Mouse (Mus musculus) Patski (cell line): ENCODE measurements around the gene Tbr1. TPM values are rescaled to one million over a fixed set of nuclear protein-coding genes. Genes with fewer than 3 reads are reported as not detected.

Experiments
- ATAC-seq: fragments of 100-300 bp; one replicate; pipeline ENCODE4 v1.8.0; 2021
- CTCF ChIA-PET: fragments of 350-600 bp; sonication (Branson Sonifier 250); formaldehyde crosslinking; loops from one replicate; lab custom pipeline; 2022; ENCODE audit warnings: inconsistent platforms; lab: Charles Lee
- POLR2A ChIA-PET: fragments of 350-600 bp; sonication (Branson Sonifier 250); formaldehyde crosslinking; loops from one replicate; lab custom pipeline; 2022; ENCODE audit warnings: antibody characterized with exemption, inconsistent platforms; lab: Charles Lee
- DNase-seq: peaks from one replicate; pipeline ENCODE4 v3.0.0-alpha.2; 2011; ENCODE audit warnings: low read depth, low spot score
- H3K27me3 ChIP-seq: fragments of 371-371 bp; one replicate; pipeline ENCODE4 v1.5.1; 2021
- CTCF ChIP-seq: fragments of 100-300 bp; IDR thresholded peaks from one replicate; pipeline ENCODE4 v1.5.1; 2021
- in situ Hi-C: fragments of 300-500 bp; cut with MboI; formaldehyde crosslinking; loops from 3 replicates; pipeline ENCODE4 v1.11.1; 2018; ENCODE audit warnings: low pct_unique_long_range_greater_than_20kb, mixed read lengths
- polyA plus RNA-seq: library from polyadenylated mRNA; unstranded; gene quantifications from one replicate; pipeline ENCODE4 v1.2.3, GENCODE M21; 2021

Gene Tbr1
- polyA plus RNA-seq, 1 experiment from 2014 or later = 0.01 TPM

DNA sequence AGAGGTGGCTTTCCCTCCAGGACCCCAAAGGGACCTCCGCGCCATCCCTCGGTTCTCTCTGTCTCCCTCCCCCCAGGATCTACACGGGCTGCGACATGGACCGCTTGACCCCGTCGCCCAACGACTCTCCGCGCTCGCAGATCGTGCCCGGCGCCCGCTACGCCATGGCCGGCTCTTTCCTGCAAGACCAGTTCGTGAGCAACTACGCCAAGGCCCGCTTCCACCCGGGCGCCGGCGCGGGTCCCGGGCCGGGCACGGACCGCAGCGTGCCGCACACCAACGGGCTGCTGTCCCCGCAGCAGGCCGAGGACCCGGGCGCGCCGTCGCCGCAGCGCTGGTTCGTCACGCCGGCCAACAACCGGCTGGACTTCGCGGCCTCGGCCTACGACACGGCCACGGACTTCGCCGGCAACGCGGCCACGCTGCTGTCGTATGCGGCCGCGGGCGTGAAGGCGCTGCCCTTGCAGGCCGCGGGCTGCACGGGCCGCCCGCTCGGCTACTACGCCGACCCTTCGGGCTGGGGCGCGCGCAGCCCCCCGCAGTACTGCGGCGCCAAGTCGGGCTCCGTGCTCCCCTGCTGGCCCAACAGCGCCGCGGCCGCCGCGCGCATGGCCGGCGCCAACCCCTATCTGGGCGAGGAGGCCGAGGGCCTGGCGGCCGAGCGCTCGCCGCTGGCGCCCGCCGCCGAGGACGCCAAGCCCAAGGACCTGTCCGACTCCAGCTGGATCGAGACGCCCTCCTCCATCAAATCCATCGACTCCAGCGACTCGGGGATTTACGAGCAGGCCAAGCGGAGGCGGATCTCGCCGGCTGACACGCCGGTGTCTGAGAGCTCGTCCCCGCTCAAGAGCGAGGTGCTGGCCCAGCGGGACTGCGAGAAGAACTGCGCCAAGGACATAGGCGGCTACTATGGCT, 9.0 kb downstream of the Tbr1 start:
- TF ChIP-seq CTCF = no peak
- H3K27me3 ChIP-seq = peaks cover 3% of the 10 kb centered on the region
- ATAC-seq (no peak), DNase-seq (no peak)
- in situ Hi-C loops = no loop called here
- POLR2A ChIA-PET = no interaction called here
- CTCF ChIA-PET = no interaction called here

DNA sequence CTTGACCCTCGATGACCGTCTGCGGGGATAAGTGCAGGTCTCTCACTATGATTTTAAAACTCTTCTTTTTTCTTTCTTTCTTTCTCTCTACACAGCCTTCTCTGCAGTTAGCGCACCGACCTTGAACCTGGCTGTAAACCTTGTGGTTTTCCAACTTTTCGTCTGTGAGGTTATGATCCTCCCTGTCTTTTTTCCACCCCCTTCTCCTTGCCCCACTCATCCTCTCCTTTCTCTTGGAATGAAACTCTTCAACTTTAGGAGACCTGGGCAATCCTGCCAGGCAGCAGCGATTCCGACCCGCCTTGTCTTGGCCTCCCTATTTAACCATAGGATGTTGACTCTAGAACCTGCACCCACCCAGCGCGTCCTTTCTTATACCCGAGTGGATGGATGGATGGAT, 9.8 kb downstream of the Tbr1 start:
- CTCF ChIA-PET = no interaction called here
- TF ChIP-seq CTCF = no peak
- in situ Hi-C loops = no loop called here
- POLR2A ChIA-PET = no interaction called here
- H3K27me3 ChIP-seq = peaks cover 4% of the 10 kb centered on the region
- no peak for ATAC-seq
- DNase-seq = no peak

DNA sequence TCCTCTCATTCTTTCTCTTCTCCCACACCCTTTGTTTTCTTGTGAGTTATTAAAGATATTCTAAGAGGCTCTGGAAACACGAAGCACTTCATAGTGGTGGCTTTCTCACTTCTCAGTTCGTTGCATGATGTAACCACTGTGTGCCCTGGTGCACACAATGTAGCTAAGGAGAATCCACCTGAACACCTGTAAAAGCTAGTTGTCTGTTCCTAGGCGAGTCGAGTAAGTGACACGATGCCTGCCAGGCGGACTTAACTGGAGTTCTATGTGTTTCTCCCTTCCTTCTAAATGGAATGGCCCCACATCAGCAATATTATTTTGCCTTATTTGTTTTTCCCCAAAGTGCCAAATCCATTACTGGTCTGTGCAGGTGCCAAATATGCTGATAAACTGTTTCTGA, 10.4 kb downstream of the Tbr1 start:
- POLR2A ChIA-PET = no interaction called here
- in situ Hi-C loops = no loop called here
- TF ChIP-seq CTCF = no peak
- CTCF ChIA-PET = no interaction called here
- ATAC-seq (no peak), DNase-seq (no peak)
- H3K27me3 ChIP-seq = peaks cover 7% of the 10 kb centered on the region

DNA sequence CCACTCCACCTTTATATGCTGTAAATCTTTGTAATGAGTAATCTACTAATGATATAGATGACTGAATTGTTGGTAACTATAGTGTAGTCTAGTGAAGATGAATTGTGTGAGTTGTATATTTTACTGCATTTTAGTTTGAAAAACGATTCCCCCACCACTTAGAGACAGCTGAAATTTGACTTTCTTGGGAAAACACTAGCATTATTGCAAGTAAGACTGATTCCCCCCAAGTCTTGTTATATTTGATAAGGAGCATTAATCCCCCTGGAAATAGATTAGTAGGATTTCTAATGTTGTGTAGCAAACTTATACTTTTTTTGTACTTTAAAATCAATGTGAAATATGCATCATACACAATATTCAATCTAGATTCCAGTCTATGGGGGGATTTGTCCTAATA, 10.8 kb downstream of the Tbr1 start:
- TF ChIP-seq CTCF = no peak
- ATAC-seq (no peak), DNase-seq (no peak)
- CTCF ChIA-PET = no interaction called here
- POLR2A ChIA-PET = no interaction called here
- in situ Hi-C loops = no loop called here
- H3K27me3 ChIP-seq = peaks cover 10% of the 10 kb centered on the region

DNA sequence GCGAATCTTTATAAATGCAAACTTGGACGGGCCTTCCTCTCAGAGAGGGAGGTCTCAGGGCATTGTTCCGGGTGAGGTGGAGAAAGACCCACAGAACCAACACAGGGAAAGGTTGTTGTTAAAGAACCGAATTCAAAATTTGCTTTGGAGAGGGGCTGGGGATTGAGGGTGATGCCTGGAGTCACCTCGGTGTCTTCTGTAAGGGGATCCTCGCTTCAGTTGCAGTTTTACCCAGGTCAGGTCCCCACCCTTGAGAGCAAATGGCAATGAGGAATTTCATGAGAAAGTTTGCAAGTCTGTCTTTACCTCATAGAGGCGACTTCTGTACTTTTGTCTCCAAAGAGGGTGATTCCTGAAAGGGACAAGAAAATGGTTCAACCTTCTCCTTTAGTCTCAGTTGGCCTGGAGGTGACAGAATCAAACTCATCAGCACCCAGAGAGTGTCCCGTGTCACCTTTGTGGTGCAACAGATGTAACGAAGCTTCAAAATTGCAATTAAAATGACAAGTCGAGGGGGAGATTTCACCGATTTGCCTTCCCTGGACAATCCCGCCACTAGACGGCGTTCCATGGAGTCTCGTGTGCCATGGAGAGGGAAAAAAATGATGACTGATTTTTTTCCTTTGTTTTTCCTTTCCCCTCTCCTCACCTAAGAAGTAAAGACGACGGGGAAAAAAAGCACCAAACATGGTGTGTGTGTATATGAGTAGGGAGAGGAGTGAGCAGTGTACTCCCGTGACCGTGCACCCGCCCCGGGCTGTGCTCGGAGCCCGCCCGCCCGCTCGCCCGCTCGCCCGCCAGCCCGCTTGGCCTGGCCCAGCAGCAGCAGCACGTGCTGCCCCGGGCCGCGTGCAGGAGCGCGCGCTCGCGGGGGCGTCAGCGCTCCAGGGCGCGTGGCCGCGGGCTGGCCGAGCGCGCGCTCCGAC, 12.1 kb downstream of the Tbr1 start:
- TF ChIP-seq CTCF = peak; percentile 62
- H3K27me3 ChIP-seq = peaks cover 11% of the 10 kb centered on the region
- in situ Hi-C loops = no loop called here
- DNase-seq (no peak), ATAC-seq (peak; percentile 60)
- ChIA-PET CTCF (no interaction called here), POLR2A (interaction anchor here (0.5 kb wide), 1 partner anchor 1805 kb away, joined by 3 read pairs; no protein-coding TSS in a partner anchor)

DNA sequence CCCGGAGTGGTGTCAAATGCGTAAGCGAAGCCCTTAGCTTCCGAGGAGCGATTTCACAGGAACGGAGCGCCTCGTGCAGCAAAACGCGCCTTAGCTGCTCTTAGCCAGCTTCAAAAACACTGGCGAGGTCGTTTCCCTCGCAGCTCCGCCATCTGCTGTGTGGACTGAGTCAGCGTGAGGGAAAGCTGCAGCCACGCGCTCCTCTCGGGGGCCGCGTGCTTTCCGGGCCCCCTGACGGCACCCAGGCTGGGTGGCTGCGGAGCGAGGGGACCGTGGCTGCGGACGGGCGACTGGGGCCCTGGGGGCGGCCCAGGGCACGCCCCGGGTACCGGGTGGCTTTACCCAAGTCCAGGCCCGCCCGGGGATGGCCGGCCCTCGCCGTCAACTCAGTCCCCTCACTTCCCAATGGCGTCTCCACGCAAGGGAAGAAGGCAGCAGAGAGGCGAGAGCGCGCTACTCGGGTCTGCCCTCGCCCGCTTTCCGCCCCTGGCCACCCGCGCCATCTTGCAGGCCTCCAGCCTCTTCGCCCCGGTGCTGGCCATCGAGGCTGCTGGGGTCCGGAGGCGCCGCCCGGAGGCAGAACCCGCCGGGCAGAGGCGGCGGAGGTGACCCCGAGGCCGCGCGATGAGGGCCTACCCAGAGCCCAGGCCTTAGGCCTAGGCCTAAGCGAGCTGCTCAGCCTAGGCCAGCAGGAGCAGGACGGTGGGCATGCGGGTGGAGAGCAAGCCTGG, 13.0 kb downstream of the Tbr1 start:
- TF ChIP-seq CTCF = no peak
- POLR2A ChIA-PET = no interaction called here

DNA sequence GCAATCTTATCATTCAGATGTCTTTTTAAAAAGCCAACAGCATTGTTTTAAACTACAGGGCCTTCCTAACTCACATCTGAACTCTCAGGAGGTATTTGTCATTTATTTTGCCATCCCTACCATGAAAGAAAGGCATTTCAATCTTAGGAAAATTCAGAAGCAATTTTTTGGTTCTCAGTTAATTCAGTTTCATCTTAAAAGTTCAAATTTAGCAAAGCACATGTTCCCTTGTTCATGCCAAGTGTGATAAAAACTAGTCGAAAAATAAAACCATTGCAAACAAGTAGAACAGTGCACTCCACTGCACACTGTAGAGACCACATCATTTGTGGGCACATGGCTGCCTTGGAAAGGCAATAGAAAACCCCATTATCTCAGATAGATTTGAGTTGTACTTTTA, 15.5 kb downstream of the Tbr1 start:
- TF ChIP-seq CTCF = no peak
- CTCF ChIA-PET = no interaction called here
- H3K27me3 ChIP-seq = peaks cover 27% of the 10 kb centered on the region
- DNase-seq = no peak
- no peak for ATAC-seq
- in situ Hi-C loops = no loop called here
- POLR2A ChIA-PET = no interaction called here

More for the DNA sequence above, 13.0 kb downstream of the Tbr1 start:
- DNase-seq = no peak
- in situ Hi-C loops = no loop called here
- H3K27me3 ChIP-seq = peaks cover 17% of the 10 kb centered on the region
- peak; percentile 31 for ATAC-seq
- CTCF ChIA-PET = no interaction called here

DNA sequence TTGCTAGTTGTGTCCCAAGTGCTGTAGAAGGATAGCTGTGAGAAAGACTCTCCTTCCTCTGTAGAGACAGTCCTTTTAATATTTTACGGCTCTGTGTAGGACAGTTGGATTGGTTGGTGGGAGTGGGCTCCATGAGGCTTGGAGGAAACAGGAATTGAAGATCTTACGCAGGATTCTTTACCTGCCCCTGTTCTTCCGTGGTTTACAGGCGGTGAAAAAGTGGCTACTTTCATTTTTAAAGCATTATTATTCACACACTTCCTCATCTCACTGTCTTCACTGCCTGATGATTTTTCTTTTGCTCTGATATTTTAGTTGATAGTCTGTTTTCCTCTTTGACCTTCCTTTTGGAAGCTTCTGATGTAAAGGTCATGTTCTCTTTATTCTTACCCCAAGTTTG, 17.5 kb downstream of the Tbr1 start:
- TF ChIP-seq CTCF = no peak
- POLR2A ChIA-PET = no interaction called here
- DNase-seq (no peak), ATAC-seq (no peak)
- peaks cover 41% of the 10 kb centered on the region for H3K27me3 ChIP-seq
- CTCF ChIA-PET = no interaction called here
- in situ Hi-C loops = no loop called here

DNA sequence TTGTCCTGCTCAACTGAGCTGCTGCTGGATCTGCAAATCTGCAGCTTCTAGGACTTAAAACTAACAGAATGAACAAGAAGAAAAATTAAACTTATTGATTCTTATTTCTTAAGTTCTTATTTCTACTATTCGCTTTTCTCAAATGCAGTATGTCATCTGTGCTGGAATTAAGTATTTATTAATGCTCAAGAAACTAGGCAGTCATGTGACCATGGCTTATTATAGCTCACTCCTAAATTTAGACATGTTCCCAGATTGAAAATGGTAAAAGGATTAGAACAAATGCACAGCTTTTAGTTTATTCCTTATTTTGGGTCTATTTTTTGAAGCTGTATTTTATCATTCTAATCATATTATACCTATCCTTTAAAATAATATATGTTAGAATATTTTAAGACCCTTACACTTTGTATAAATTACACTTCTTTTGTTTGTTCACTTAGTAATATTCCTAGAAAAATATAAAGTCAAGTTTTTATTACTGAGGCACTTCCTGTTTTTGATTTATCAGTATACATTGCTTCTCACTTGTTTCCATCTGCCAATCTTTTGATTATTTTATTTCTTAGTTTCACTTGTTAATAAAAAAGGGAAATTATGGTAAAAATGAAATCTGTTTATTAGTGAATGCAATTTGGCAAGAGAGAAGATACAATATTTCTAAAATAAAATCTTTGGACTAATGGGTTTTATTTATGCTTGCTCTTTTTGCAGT, 20.9 kb downstream of the Tbr1 start:
- ChIA-PET POLR2A (no interaction called here), CTCF (no interaction called here)
- H3K27me3 ChIP-seq = peaks cover 53% of the 10 kb centered on the region
- no peak for DNase-seq
- in situ Hi-C loops = no loop called here
- ATAC-seq = no peak
- no peak for TF ChIP-seq CTCF
